Mouse (Mus musculus): Measurements from ENCODE around the gene Rab1b. TPM values are rescaled to one million over a fixed set of nuclear protein-coding genes. Genes with fewer than 3 reads are reported as not detected.

The Rab1b gene
- polyA plus RNA-seq, 1 experiment from 2014 or later: 247 TPM

GRCm38 (mm10) chr19:5082596-5082995, 24.3 kb downstream of the Rab1b start:
- H3K4me1 ChIP-seq: peaks cover 14% of the 10 kb centered on the region
- WGBS: 77% methylated on average over 24 of the region's 24 CpGs
- no peaks in the 10 kb centered on the region for H3K36me3 ChIP-seq
- H3K9ac ChIP-seq (replicated peaks): no peak overlapping the region
- no peak for ATAC-seq (ENCODE audit: low FRiP score, low read depth)
- H3K4me3 ChIP-seq: no peak overlapping the region
- H3K4me2 ChIP-seq (replicated peaks): no peak overlapping the region
- H3K27ac ChIP-seq (replicated peaks): no peak overlapping the region
- peaks cover 77% of the 10 kb centered on the region for H3K27me3 ChIP-seq
- H3K9me3 ChIP-seq: no peaks in the 10 kb centered on the region

- Histone ChIP-seq H3K9ac (replicated peaks) (no peak overlapping the region), H3K4me2 (replicated peaks) (no peak overlapping the region), H3K36me3 (no peaks in the 10 kb centered on the region), H3K27ac (replicated peaks) (no peak overlapping the region), H3K4me1 (peaks cover 9% of the 10 kb centered on the region), H3K9me3 (no peaks in the 10 kb centered on the region), H3K27me3 (peaks cover 77% of the 10 kb centered on the region), H3K4me3 (no peak overlapping the region)
- 67% methylated on average over 18 of the region's 18 CpGs for WGBS
- no peak for ATAC-seq (ENCODE audit: low FRiP score, low read depth)
Measured at GRCm38 (mm10) chr19:5082005-5082404, 24.9 kb downstream of the Rab1b start.

GRCm38 (mm10) chr19:5079279-5079678, 27.6 kb downstream of the Rab1b start:
- 95% methylated on average over 1 of the region's 1 CpGs for WGBS
- Histone ChIP-seq H3K36me3 (no peaks in the 10 kb centered on the region), H3K9me3 (no peaks in the 10 kb centered on the region), H3K9ac (replicated peaks) (no peak overlapping the region), H3K27ac (replicated peaks) (no peak overlapping the region), H3K4me1 (no peaks in the 10 kb centered on the region), H3K4me2 (replicated peaks) (no peak overlapping the region), H3K27me3 (peaks cover 64% of the 10 kb centered on the region), H3K4me3 (no peak overlapping the region)
- no peak for ATAC-seq (ENCODE audit: low FRiP score, low read depth)

GRCm38 (mm10) chr19:5073518-5073917, 33.4 kb downstream of the Rab1b start:
- Histone ChIP-seq H3K4me1 (peaks cover 39% of the 10 kb centered on the region), H3K4me3 (no peak overlapping the region), H3K36me3 (no peaks in the 10 kb centered on the region), H3K27me3 (peaks cover 55% of the 10 kb centered on the region), H3K9me3 (no peaks in the 10 kb centered on the region), H3K27ac (replicated peaks) (no peak overlapping the region), H3K4me2 (replicated peaks) (no peak overlapping the region), H3K9ac (replicated peaks) (no peak overlapping the region)
- WGBS: 51% methylated on average over 5 of the region's 5 CpGs
- ATAC-seq (ENCODE audit: low FRiP score, low read depth): no peak

GRCm38 (mm10) chr19:5073028-5073427, 33.8 kb downstream of the Rab1b start:
- Histone ChIP-seq H3K27ac (replicated peaks) (no peak overlapping the region), H3K4me3 (peak overlapping the region; percentile 40), H3K4me1 (peaks cover 44% of the 10 kb centered on the region), H3K4me2 (replicated peaks) (peak overlapping the region; percentile 67), H3K36me3 (no peaks in the 10 kb centered on the region), H3K27me3 (peaks cover 56% of the 10 kb centered on the region), H3K9ac (replicated peaks) (no peak overlapping the region), H3K9me3 (no peaks in the 10 kb centered on the region)
- ATAC-seq (ENCODE audit: low FRiP score, low read depth): peak; percentile 17; the same call in 1 of the 2 replicates
- WGBS: 2% methylated on average over 15 of the region's 15 CpGs

GRCm38 (mm10) chr19:5072389-5073019, 34.4 kb downstream of the Rab1b start:
- H3K9me3 ChIP-seq: no peaks in the 10 kb centered on the region
- no peaks in the 10 kb centered on the region for H3K36me3 ChIP-seq
- H3K9ac ChIP-seq (replicated peaks): peak overlapping the region; percentile 54
- peaks cover 61% of the 10 kb centered on the region for H3K27me3 ChIP-seq
- peaks cover 49% of the 10 kb centered on the region for H3K4me1 ChIP-seq
- WGBS: 3% methylated on average over 20 of the region's 20 CpGs
- peak overlapping the region; percentile 67 for H3K4me2 ChIP-seq (replicated peaks)
- peak; percentile 11 for ATAC-seq (ENCODE audit: low FRiP score, low read depth)
- H3K27ac ChIP-seq (replicated peaks): 0 out of 2 replicates have a peak overlapping the region, but pooled peaks have one; percentile 66
- H3K4me3 ChIP-seq: peak overlapping the region; percentile 40

- H3K9me3 ChIP-seq: no peaks in the 10 kb centered on the region
- H3K4me1 ChIP-seq: peaks cover 57% of the 10 kb centered on the region
- peak overlapping the region; percentile 67 for H3K4me2 ChIP-seq (replicated peaks)
- peaks cover 69% of the 10 kb centered on the region for H3K27me3 ChIP-seq
- H3K36me3 ChIP-seq: no peaks in the 10 kb centered on the region
- peak overlapping the region; percentile 40 for H3K4me3 ChIP-seq
- peak; percentile 85 for ATAC-seq (ENCODE audit: low FRiP score, low read depth)
- peak overlapping the region; percentile 66 for H3K27ac ChIP-seq (replicated peaks)
- 1% methylated on average over 39 of the region's 40 CpGs for WGBS
- H3K9ac ChIP-seq (replicated peaks): peak overlapping the region; percentile 54
Measured at GRCm38 (mm10) chr19:5071545-5072369, 35.1 kb downstream of the Rab1b start.

GRCm38 (mm10) chr19:5071077-5071476, 35.8 kb downstream of the Rab1b start:
- Histone ChIP-seq H3K36me3 (no peaks in the 10 kb centered on the region), H3K4me2 (replicated peaks) (peak overlapping the region; percentile 67), H3K27me3 (peaks cover 76% of the 10 kb centered on the region), H3K27ac (replicated peaks) (peak overlapping the region; percentile 66), H3K9ac (replicated peaks) (peak overlapping the region; percentile 54), H3K4me3 (peak overlapping the region; percentile 40), H3K4me1 (peaks cover 57% of the 10 kb centered on the region), H3K9me3 (no peaks in the 10 kb centered on the region)
- 7% methylated on average over 11 of the region's 11 CpGs for WGBS
- ATAC-seq (ENCODE audit: low FRiP score, low read depth): no peak

- H3K4me1 ChIP-seq: peaks cover 57% of the 10 kb centered on the region
- H3K9me3 ChIP-seq: no peaks in the 10 kb centered on the region
- no peak overlapping the region for H3K9ac ChIP-seq (replicated peaks)
- peak overlapping the region; percentile 17; the same call in 1 of the 2 replicates for H3K4me2 ChIP-seq (replicated peaks)
- 76% methylated on average over 7 of the region's 7 CpGs for WGBS
- peaks cover 82% of the 10 kb centered on the region for H3K27me3 ChIP-seq
- no peak overlapping the region for H3K4me3 ChIP-seq
- no peak for ATAC-seq (ENCODE audit: low FRiP score, low read depth)
- H3K27ac ChIP-seq (replicated peaks): no peak overlapping the region
- H3K36me3 ChIP-seq: no peaks in the 10 kb centered on the region
Measured at GRCm38 (mm10) chr19:5069978-5070377, 36.9 kb downstream of the Rab1b start.

- Histone ChIP-seq H3K4me2 (replicated peaks) (no peak overlapping the region; the same call in 1 of the 2 replicates), H3K9me3 (no peaks in the 10 kb centered on the region), H3K27me3 (peaks cover 82% of the 10 kb centered on the region), H3K27ac (replicated peaks) (no peak overlapping the region), H3K4me3 (no peak overlapping the region), H3K9ac (replicated peaks) (no peak overlapping the region), H3K4me1 (peaks cover 57% of the 10 kb centered on the region), H3K36me3 (no peaks in the 10 kb centered on the region)
- no peak for ATAC-seq (ENCODE audit: low FRiP score, low read depth)
- 88% methylated on average over 5 of the region's 5 CpGs for WGBS
Measured at GRCm38 (mm10) chr19:5069486-5069885, 37.4 kb downstream of the Rab1b start.

GRCm38 (mm10) chr19:5068570-5069234, 38.2 kb downstream of the Rab1b start:
- Histone ChIP-seq H3K4me2 (replicated peaks) (peak overlapping the region; percentile 86), H3K4me1 (peaks cover 57% of the 10 kb centered on the region), H3K4me3 (peak overlapping the region; percentile 46), H3K27me3 (peaks cover 74% of the 10 kb centered on the region), H3K9me3 (no peaks in the 10 kb centered on the region), H3K27ac (replicated peaks) (no peak overlapping the region), H3K36me3 (no peaks in the 10 kb centered on the region), H3K9ac (replicated peaks) (peak overlapping the region; percentile 64)
- WGBS: 42% methylated on average over 21 of the region's 21 CpGs
- no peak for ATAC-seq (ENCODE audit: low FRiP score, low read depth)

Data from midbrain, embryonic 12.5 days (tissue).